Mouse (Mus musculus) intestine, postnatal 0 days (tissue): ENCODE measurements around the gene Olfr1381. TPM values are rescaled to one million over a fixed set of nuclear protein-coding genes. Genes with fewer than 3 reads are reported as not detected.
"Not testable (repeated sequence)": the region's sequence is repeated elsewhere in the genome, so short reads cannot be mapped to it uniquely, and the experiment has no call there.

Experiments used
- ATAC-seq: fragments of 200-750 bp; cut with Nextera tagmentation; 2 replicates; pipeline ENCODE4 v1.8.0; 2017; ENCODE audit warnings: mild to moderate bottlenecking, moderate TSS enrichment, moderate library complexity
- H3K27ac ChIP-seq: fragments of 300-500 bp; sonication (generic); 2 replicates; pipeline ENCODE4 v1.5.1; 2014; ENCODE audit warnings: mild to moderate bottlenecking, low read depth, low read length, moderate library complexity
- H3K27me3 ChIP-seq: fragments of 300-500 bp; sonication (generic); replicated peaks from 2 replicates; pipeline ENCODE4 v1.6.1; 2014; ENCODE audit warnings: low read length, mixed read lengths; ENCODE audit not compliant: control insufficient read depth, insufficient read depth
- H3K36me3 ChIP-seq: fragments of 300-500 bp; sonication (generic); 2 replicates; pipeline ENCODE4 v1.6.1; 2014; ENCODE audit warnings: mild to moderate bottlenecking, moderate library complexity; ENCODE audit not compliant: control insufficient read depth, insufficient read depth
- H3K4me1 ChIP-seq: fragments of 300-500 bp; sonication (generic); replicated peaks from 2 replicates; pipeline ENCODE4 v1.6.1; 2014; ENCODE audit warnings: antibody characterized with exemption, low read length, mixed read lengths; ENCODE audit not compliant: control insufficient read depth, insufficient read depth
- H3K4me2 ChIP-seq: fragments of 300-500 bp; sonication (generic); replicated peaks from 2 replicates; pipeline ENCODE4 v1.6.1; 2014; ENCODE audit warnings: low read depth, mild to moderate bottlenecking, moderate library complexity
- H3K4me3 ChIP-seq: fragments of 300-500 bp; sonication (generic); 2 replicates; pipeline ENCODE4 v1.5.1; 2014; ENCODE audit warnings: low read depth, low read length
- H3K9ac ChIP-seq: fragments of 300-500 bp; sonication (generic); 2 replicates; pipeline ENCODE4 v1.6.1; 2014; ENCODE audit warnings: mild to moderate bottlenecking, low read depth, low read length
- H3K9me3 ChIP-seq: fragments of 300-500 bp; sonication (generic); 2 replicates; pipeline ENCODE4 v1.6.1; 2016; ENCODE audit warnings: mixed run types; ENCODE audit not compliant: control insufficient read depth
- CTCF ChIP-seq: sonication (generic); IDR thresholded peaks from 2 replicates; pipeline ENCODE4 v1.5.1; 2016; ENCODE audit warnings: low read depth, mild to moderate bottlenecking, control low read depth, antibody characterized with exemption, moderate library complexity
- WGBS: fragments of 180-500 bp; shearing (Covaris S2); extraction: QIAGEN DNeasy Blood & Tissue Kit; methylation state at CpG from one replicate; pipeline ENCODE4 v1.1.7; 2014; 5-methylcytosine and 5-hydroxymethylcytosine counted together
- polyA plus RNA-seq: library from polyadenylated mRNA; unstranded; fragments of >200 nt; fragmentation: Nextera tagmentation; extraction: Ambion mirVana; gene quantifications from 2 replicates; pipeline ENCODE4 v1.2.1, GENCODE M21; 2015

Olfr1381 gene
- polyA plus RNA-seq, 1 experiment from 2014 or later, result not detected

DNA sequence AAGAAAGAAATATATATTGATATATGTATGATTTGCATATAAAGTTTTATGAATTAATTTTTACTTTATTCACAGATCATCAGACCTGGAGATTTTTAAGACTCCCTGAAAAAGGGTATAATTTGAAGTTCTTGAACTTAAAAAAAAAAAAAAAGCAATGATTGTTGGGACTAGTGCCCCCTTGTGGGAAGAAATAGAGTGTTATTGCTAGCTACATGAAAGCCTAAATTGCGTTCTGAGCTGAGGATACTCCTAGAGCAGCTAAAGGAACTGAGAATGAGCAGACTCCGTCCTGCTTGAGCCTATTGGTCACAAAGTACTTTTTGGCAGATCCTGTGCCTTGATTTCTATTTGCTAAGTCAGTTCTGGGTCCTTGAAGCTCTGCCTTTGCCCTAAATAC lies 31.8 kb downstream of the Olfr1381 start:
- not testable (repeated sequence) for H3K4me3 ChIP-seq, H3K27ac ChIP-seq, H3K36me3 ChIP-seq, H3K27me3 ChIP-seq, ATAC-seq, H3K4me2 ChIP-seq, H3K9me3 ChIP-seq, H3K9ac ChIP-seq, H3K4me1 ChIP-seq
- TF ChIP-seq CTCF, result peak; percentile 40; the same call in 1 of the 2 replicates
- WGBS, result 36% methylated on average over 2 of the region's 2 CpGs

- H3K4me1 ChIP-seq, H3K4me2 ChIP-seq, H3K27ac ChIP-seq, H3K27me3 ChIP-seq, H3K9me3 ChIP-seq, ATAC-seq, H3K4me3 ChIP-seq, H3K36me3 ChIP-seq, H3K9ac ChIP-seq: not testable (repeated sequence)
- 71% methylated on average over 8 of the region's 8 CpGs for WGBS
These were observed 37.2 kb downstream of the Olfr1381 start for GRCm38 (mm10) chr11:49580452-49580851.

DNA sequence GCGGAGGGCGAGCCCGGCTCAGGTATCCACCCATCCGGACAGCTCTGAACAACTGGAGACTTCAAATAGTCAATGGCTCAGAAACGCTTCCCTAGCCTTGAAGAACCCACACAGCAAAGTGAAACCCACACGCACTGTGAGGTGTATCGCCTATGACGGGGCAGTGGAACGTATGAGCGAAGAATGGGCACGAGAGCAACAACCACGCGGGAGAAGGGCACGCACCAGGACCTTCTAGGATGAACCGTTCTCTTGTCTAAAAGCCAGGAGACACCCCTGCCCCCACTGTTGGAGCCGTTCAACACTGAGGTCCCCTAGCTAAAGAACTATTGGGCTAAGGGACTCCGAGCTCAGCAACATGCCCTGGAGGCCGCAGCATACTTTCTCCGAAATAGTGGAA lies 47.0 kb downstream of the Olfr1381 start:
- no peaks in the 10 kb centered on the region for H3K27me3 ChIP-seq
- H3K4me3 ChIP-seq, result no peak overlapping the region
- no peak overlapping the region for H3K27ac ChIP-seq
- 90% methylated on average over 19 of the region's 19 CpGs for WGBS
- no peak overlapping the region for H3K4me2 ChIP-seq
- no peak overlapping the region for H3K9ac ChIP-seq
- H3K36me3 ChIP-seq, result no peaks in the 10 kb centered on the region
- no peak for ATAC-seq
- no peaks in the 10 kb centered on the region for H3K4me1 ChIP-seq
- no peak for TF ChIP-seq CTCF
- H3K9me3 ChIP-seq, result no peaks in the 10 kb centered on the region

DNA sequence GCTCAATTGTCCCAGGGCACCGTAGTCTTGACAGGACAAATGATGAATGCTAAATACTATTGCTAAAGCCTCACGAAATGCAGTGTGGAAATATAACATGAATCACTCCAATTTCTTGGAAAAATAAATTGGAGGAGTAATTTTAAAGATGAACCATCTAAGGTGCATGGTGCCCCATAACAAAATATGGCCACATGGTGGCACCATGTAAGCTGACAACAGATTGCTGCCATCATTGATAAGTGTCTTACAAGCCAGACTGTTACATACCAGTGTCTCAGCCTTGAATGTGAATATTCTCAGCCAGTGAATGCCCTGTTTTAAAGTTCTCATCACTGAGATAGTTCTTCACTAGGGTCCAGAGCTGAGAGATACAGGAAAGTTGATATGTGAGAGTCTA lies 53.9 kb downstream of the Olfr1381 start:
- not testable (repeated sequence) for H3K4me2 ChIP-seq, ATAC-seq, H3K9me3 ChIP-seq, H3K4me1 ChIP-seq, H3K36me3 ChIP-seq, H3K9ac ChIP-seq, H3K27me3 ChIP-seq, H3K4me3 ChIP-seq, H3K27ac ChIP-seq
- TF ChIP-seq CTCF, result peak; percentile 22; the same call in 1 of the 2 replicates
- WGBS, result 57% methylated on average over 2 of the region's 2 CpGs

Other genes with a start within 250 kb of the Olfr1381 start
- gene Olfr10, start 238.7 kb upstream of the Olfr1381 start, polyA plus RNA-seq, result not detected in 2 replicates
- gene Olfr1391, start 220.7 kb upstream of the Olfr1381 start, polyA plus RNA-seq, result not detected in 2 replicates
- gene Olfr1390, start 208.3 kb upstream of the Olfr1381 start, polyA plus RNA-seq, result not detected in 2 replicates
- not detected in 2 replicates for gene Olfr1389, start 120.4 kb upstream of the Olfr1381 start, polyA plus RNA-seq
- 0.10 TPM in 2 replicates for gene Olfr1388, start 106.8 kb upstream of the Olfr1381 start, polyA plus RNA-seq
- gene Olfr1387, start 88.1 kb upstream of the Olfr1381 start, polyA plus RNA-seq, result not detected in 2 replicates
- gene Olfr1386, start 78.4 kb upstream of the Olfr1381 start, polyA plus RNA-seq, result not detected in 2 replicates
- gene Olfr1385, start 54.4 kb upstream of the Olfr1381 start, polyA plus RNA-seq, result not detected in 2 replicates
- not detected in 2 replicates for gene Olfr1384, start 36.7 kb upstream of the Olfr1381 start, polyA plus RNA-seq
- gene Olfr1383, start 23.8 kb upstream of the Olfr1381 start, polyA plus RNA-seq, result not detected in 2 replicates
- not detected in 2 replicates for gene Olfr1382, start 15.2 kb upstream of the Olfr1381 start, polyA plus RNA-seq
- gene Olfr1380, start 13.4 kb downstream of the Olfr1381 start, polyA plus RNA-seq, result not detected in 2 replicates
- gene Flt4, start 65.8 kb downstream of the Olfr1381 start, polyA plus RNA-seq, result 3.9 and 4.0 TPM in 2 replicates
- 3.2 and 4.4 TPM in 2 replicates for gene Scgb3a1, start 120.2 kb downstream of the Olfr1381 start, polyA plus RNA-seq
- 27.2 and 31.3 TPM in 2 replicates for gene Cnot6, start 169.3 kb downstream of the Olfr1381 start, polyA plus RNA-seq